Mouse (Mus musculus) intestine, embryonic 14.5 days (tissue): ENCODE results near the gene Ube2c. TPM values are rescaled to one million over a fixed set of nuclear protein-coding genes. Genes with fewer than 3 reads are reported as not detected.
A peak's percentile ranks its signal among the peaks of the same experiment; 100 is the strongest.

Source experiments
- ATAC-seq: fragments of 200-750 bp; cut with Nextera tagmentation; replicated peaks from 2 replicates; pipeline ENCODE4 v1.8.0; 2017; ENCODE audit warnings: low read depth, moderate number of reproducible peaks, moderate TSS enrichment, moderate library complexity; ENCODE audit not compliant: low FRiP score, low TSS enrichment
- DNase-seq: peaks from one replicate; pipeline ENCODE4 v3.0.0-alpha.2; 2018; ENCODE audit warnings: low spot score
- H3K27ac ChIP-seq: fragments of 300-500 bp; sonication (generic); 2 replicates; pipeline ENCODE4 v1.5.1; 2014; ENCODE audit warnings: low read depth, mild to moderate bottlenecking, control low read depth
- H3K27me3 ChIP-seq: fragments of 300-500 bp; sonication (generic); replicated peaks from 2 replicates; pipeline ENCODE4 v1.6.1; 2014; ENCODE audit warnings: low read length, control low read depth; ENCODE audit not compliant: control insufficient read depth, insufficient read depth
- H3K36me3 ChIP-seq: fragments of 300-500 bp; sonication (generic); 2 replicates; pipeline ENCODE4 v1.6.1; 2014; ENCODE audit warnings: low read length, control low read depth; ENCODE audit not compliant: control insufficient read depth, insufficient read depth
- H3K4me1 ChIP-seq: fragments of 300-500 bp; sonication (generic); replicated peaks from 2 replicates; pipeline ENCODE4 v1.6.1; 2014; ENCODE audit warnings: low read length, control low read depth, mixed read lengths; ENCODE audit not compliant: control insufficient read depth, insufficient read depth
- H3K4me2 ChIP-seq: fragments of 300-500 bp; sonication (generic); 2 replicates; pipeline ENCODE4 v1.6.1; 2014; ENCODE audit warnings: low read length
- H3K4me3 ChIP-seq: fragments of 300-500 bp; sonication (generic); 2 replicates; pipeline ENCODE4 v1.5.1; 2014; ENCODE audit warnings: low read depth, low read length, control low read depth, mixed read lengths
- H3K9ac ChIP-seq: fragments of 300-500 bp; sonication (generic); 2 replicates; pipeline ENCODE4 v1.6.1; 2014; ENCODE audit warnings: mild to moderate bottlenecking, low read length
- H3K9me3 ChIP-seq: fragments of 300-500 bp; sonication (generic); 2 replicates; pipeline ENCODE4 v1.6.1; 2016; ENCODE audit warnings: low read length, control low read depth; ENCODE audit not compliant: control insufficient read depth
- WGBS: fragments of 180-500 bp; shearing (Covaris S2); extraction: QIAGEN DNeasy Blood & Tissue Kit; methylation state at CpG from one replicate; pipeline ENCODE4 v1.1.7; 2014; 5-methylcytosine and 5-hydroxymethylcytosine counted together
- polyA plus RNA-seq: library from polyadenylated mRNA; unstranded; fragments of >200 nt; fragmentation: Nextera tagmentation; extraction: Ambion mirVana; gene quantifications from 2 replicates; pipeline ENCODE4 v1.2.1, GENCODE M21; 2014

The Ube2c gene
- polyA plus RNA-seq, 1 experiment from 2014 or later = 462 TPM

DNA sequence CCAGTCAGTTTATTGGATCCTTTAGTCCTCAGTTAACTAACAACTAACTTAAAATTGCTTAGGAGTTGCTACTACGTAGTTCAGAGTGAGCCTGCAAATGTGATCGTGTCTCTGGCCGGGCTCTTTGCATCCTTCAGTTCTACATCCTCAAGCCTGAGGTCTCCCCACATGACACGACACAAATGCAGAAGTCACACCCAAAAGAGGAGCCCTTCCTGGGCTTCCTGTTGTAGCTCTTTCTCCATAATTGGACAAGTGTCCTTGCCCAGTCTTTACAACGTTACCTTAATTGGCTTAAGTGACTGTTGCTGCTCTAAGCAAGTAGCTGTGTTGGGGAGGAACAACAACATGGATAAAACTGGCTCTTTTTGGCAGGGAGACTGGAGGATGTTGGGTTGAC, 45.6 kb downstream of the Ube2c start:
- Histone ChIP-seq H3K4me1 (peaks cover 4% of the 10 kb centered on the region; the same call in 1 of the 2 replicates), H3K36me3 (peaks cover 14% of the 10 kb centered on the region), H3K4me3 (no peak overlapping the region), H3K9me3 (no peaks in the 10 kb centered on the region), H3K4me2 (no peak overlapping the region), H3K27me3 (no peaks in the 10 kb centered on the region), H3K27ac (no peak overlapping the region), H3K9ac (no peak overlapping the region)
- DNase-seq (no peak), ATAC-seq (no peak)
- WGBS = 88% methylated on average over 5 of the region's 5 CpGs

DNA sequence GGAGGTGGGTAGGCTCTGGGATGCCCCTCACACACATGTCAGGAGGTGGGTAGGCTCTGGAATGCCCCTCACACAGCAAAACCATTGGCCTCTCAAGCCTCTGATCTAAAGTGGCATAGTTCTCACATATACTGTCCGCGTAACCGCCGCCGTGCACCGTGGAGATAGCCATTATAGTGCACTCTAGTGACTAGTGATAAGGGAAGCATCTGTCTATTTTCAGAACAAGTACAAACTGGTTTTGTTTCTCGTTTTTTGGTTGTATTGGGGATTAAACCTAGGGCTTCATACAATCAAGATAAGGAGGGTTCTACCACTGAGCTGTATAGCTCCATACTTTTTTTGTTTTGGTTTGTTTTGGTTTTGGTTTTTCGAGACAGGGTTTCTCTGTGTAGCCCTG, 46.1 kb downstream of the Ube2c start:
- WGBS = 90% methylated on average over 8 of the region's 8 CpGs
- Histone ChIP-seq H3K9ac (no peak overlapping the region), H3K27ac (no peak overlapping the region), H3K4me2 (no peak overlapping the region), H3K4me1 (peaks cover 4% of the 10 kb centered on the region; the same call in 1 of the 2 replicates), H3K27me3 (no peaks in the 10 kb centered on the region), H3K4me3 (no peak overlapping the region), H3K9me3 (no peaks in the 10 kb centered on the region), H3K36me3 (peaks cover 19% of the 10 kb centered on the region)
- no peak for DNase-seq
- no peak for ATAC-seq

DNA sequence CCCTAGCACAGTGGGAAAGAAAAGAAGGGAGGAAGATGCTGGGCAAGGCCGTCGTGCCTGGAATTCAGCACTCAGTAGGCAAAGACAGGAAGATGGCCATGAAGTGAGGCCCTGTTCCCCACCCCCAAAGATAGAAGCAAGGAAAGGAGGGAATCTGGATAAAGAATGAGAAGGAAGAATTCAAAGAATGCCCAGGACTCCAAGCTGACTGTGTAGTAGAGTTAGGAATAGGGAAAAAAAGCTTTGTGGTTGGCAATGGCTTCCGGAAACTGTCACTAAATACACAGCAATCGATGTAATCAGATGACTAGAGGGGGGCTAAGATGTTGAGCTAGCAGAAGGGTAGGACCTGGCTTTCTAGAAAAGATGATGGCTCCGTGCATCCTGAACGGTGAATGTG, 47.5 kb downstream of the Ube2c start:
- H3K4me1 ChIP-seq = peaks cover 5% of the 10 kb centered on the region
- no peaks in the 10 kb centered on the region for H3K27me3 ChIP-seq
- peak overlapping the region; percentile 11; the same call in 1 of the 2 replicates for H3K27ac ChIP-seq
- DNase-seq = no peak
- H3K9ac ChIP-seq = no peak overlapping the region
- WGBS = 75% methylated on average over 6 of the region's 6 CpGs
- H3K4me2 ChIP-seq = no peak overlapping the region
- no peak for ATAC-seq
- no peaks in the 10 kb centered on the region for H3K9me3 ChIP-seq
- peaks cover 27% of the 10 kb centered on the region for H3K36me3 ChIP-seq
- no peak overlapping the region for H3K4me3 ChIP-seq

DNA sequence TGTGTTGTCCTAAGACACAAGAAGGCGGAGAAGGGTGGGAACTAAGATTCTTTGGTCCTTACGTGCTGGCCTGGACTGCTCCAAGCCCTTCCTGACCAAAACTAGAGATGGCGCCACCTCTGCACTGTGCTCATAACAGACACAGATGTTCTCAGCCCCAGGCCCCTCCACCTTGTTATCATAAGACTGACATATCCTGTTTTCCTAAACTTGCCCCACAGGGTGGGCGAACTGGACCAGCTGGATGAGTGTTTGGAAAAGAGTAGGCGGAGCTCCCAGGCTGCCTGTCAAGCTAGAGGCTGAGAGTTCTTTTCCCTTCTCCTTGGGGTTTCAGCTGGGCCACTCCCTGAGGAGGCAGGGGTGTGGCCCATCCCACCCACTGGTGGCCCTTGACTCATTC, 48.0 kb downstream of the Ube2c start:
- DNase-seq (no peak), ATAC-seq (no peak)
- Histone ChIP-seq H3K27me3 (no peaks in the 10 kb centered on the region), H3K36me3 (peaks cover 22% of the 10 kb centered on the region), H3K9me3 (no peaks in the 10 kb centered on the region), H3K4me2 (no peak overlapping the region), H3K27ac (no peak overlapping the region), H3K9ac (no peak overlapping the region), H3K4me1 (peaks cover 7% of the 10 kb centered on the region), H3K4me3 (no peak overlapping the region)
- WGBS = 47% methylated on average over 5 of the region's 5 CpGs

- Histone ChIP-seq H3K4me1 (peaks cover 14% of the 10 kb centered on the region), H3K9ac (no peak overlapping the region), H3K9me3 (no peaks in the 10 kb centered on the region), H3K36me3 (peaks cover 32% of the 10 kb centered on the region), H3K4me3 (no peak overlapping the region; the same call in 1 of the 2 replicates), H3K27ac (no peak overlapping the region), H3K27me3 (no peaks in the 10 kb centered on the region), H3K4me2 (no peak overlapping the region)
- 86% methylated on average over 6 of the region's 6 CpGs for WGBS
- no peak for ATAC-seq
- DNase-seq = no peak
Measured at GRCm38 (mm10) chr2:164821060-164821459, 51.4 kb downstream of the Ube2c start.

DNA sequence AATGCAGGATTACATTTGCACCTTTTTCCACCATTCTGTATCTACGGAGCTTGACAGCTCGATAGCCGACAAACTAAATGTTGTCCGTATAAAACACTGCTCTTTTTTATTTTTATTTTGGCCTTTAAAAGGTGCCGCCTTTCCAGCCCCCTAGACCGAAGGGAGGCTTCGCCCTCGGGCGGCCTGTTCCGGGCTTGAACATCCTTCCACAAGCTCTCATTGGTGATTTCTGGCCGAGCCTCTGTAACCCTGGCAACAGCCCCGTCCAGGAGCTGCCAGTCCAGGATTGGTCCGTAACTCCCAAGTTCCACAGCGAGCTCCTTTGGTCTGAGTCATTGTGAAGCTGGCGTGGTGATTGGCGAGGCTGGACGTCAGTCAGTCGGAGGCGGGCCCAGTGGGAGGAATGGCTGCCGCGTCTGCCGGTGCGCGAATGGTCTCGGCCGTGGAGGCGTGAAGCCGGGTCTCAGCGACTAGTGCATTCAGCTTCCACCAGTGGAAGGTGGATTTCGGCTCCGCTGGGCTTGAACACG, 53.0 kb downstream of the Ube2c start, which contains the start of gene Zswim1:
Zswim1 (plus strand) TSS at position 51 of the 530 bp plus-strand sequence.
- WGBS = under 1% methylated on average over 32 of the region's 32 CpGs
- Histone ChIP-seq H3K9ac (peak within 1 kb of the TSS; percentile 67), H3K9me3 (no peaks in the 10 kb centered on the region), H3K36me3 (peaks cover 47% of the 10 kb centered on the region), H3K4me2 (peak within 1 kb of the TSS; percentile 63), H3K4me1 (peaks cover 13% of the 10 kb centered on the region), H3K27me3 (no peaks in the 10 kb centered on the region), H3K27ac (peak within 1 kb of the TSS; percentile 71), H3K4me3 (peak within 1 kb of the TSS; percentile 91)
- DNase-seq (peak; percentile 100), ATAC-seq (peak; percentile 99)

DNA sequence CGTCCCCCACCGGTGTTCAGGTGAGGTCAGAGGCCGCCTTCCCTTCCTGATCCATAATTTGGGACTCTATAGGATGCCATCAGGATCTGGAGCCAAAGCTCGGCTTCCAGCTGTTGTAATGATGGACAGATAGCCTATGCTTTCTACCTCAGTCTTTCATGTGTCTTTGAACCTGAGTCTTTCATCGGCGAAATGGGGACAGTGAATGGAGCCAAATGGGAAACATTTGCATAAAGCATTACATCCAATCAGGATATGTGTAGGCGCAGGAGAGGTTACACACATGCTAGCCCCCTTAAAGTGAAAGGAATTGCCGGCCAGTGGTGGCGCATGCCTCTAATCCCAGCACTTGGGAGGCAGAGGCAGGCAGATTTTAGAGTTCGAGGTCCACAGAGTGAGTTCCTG, 53.5 kb downstream of the Ube2c start:
- DNase-seq (no peak), ATAC-seq (peak; percentile 65)
- H3K27me3 ChIP-seq = no peaks in the 10 kb centered on the region
- H3K27ac ChIP-seq = peak overlapping the region; percentile 71
- peak overlapping the region; percentile 63 for H3K4me2 ChIP-seq
- no peaks in the 10 kb centered on the region for H3K9me3 ChIP-seq
- 1% methylated on average over 10 of the region's 10 CpGs for WGBS
- H3K9ac ChIP-seq = peak overlapping the region; percentile 67
- peaks cover 52% of the 10 kb centered on the region for H3K36me3 ChIP-seq
- H3K4me3 ChIP-seq = peak overlapping the region; percentile 91
- peaks cover 10% of the 10 kb centered on the region for H3K4me1 ChIP-seq

DNA sequence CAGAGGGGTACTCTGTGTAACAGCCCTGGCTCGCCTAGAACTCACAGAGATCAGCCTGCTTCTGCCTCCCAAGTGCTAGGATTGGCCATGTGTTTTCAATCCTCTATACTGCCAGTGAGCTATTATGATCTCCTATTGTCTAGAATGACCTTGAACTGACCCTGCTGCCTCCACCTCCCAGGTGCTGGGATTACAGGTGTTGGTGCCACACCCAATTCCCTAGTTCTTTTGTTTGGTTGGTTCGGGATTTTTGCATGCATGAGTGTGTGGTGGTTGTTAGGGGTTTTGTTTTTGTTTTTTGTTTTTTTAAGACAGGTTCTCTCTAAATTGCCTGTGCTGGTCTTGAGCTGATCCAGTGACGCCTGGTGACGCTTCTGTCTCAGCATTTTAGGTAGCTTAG, 54.3 kb downstream of the Ube2c start:
- no peak overlapping the region for H3K27ac ChIP-seq
- H3K27me3 ChIP-seq = no peaks in the 10 kb centered on the region
- peaks cover 54% of the 10 kb centered on the region for H3K36me3 ChIP-seq
- 0 out of 2 replicates have a peak overlapping the region, but pooled peaks have one; percentile 63 for H3K4me2 ChIP-seq
- H3K4me3 ChIP-seq = peak overlapping the region; percentile 91; the same call in 1 of the 2 replicates
- DNase-seq (no peak), ATAC-seq (no peak)
- WGBS = 92% methylated on average over 4 of the region's 4 CpGs
- no peaks in the 10 kb centered on the region for H3K9me3 ChIP-seq
- H3K9ac ChIP-seq = no peak overlapping the region
- peaks cover 10% of the 10 kb centered on the region for H3K4me1 ChIP-seq

- Histone ChIP-seq H3K27me3 (no peaks in the 10 kb centered on the region), H3K9me3 (no peaks in the 10 kb centered on the region), H3K36me3 (peaks cover 48% of the 10 kb centered on the region), H3K27ac (no peak overlapping the region), H3K4me3 (no peak overlapping the region), H3K4me1 (peaks cover 10% of the 10 kb centered on the region), H3K9ac (no peak overlapping the region), H3K4me2 (no peak overlapping the region)
- no peak for ATAC-seq
- DNase-seq = no peak
- 92% methylated on average over 17 of the region's 17 CpGs for WGBS
Measured at GRCm38 (mm10) chr2:164825521-164825920, 55.8 kb downstream of the Ube2c start.
